In the genomic region with DNA sequence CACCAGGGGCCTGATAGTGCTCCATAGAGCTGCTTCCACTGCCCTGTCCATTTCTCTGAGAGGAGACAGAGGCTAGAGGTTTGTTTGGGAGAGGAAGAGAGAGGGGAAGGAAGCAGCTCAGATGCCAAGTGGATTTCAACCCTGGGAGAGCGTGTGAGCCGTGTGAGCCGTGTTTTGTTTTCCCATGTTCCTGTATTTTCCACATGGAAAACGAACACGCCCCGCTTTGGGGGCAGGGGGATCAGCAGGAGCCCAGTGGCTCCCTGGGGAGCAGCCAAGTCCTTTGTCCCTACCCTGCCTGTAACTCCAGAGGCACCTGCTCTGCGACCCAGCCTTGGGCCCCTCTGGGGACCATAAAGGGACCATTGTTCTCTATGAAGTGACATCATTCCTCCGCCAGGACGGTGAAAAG, we compare ENCODE assay signal across 9 mouse cellular contexts. TPM values are rescaled to one million over a fixed set of nuclear protein-coding genes. Genes with fewer than 3 reads are reported as not detected.
DNase-seq lines count a peak whose midpoint lies in the region; ATAC-seq lines count a peak whose summit lies in the region.
"Had no signal": no experiment of that assay in that cellular context is flagged by ENCODE, and none has a peak within 500 bp of the region (broad histone marks: within the 10 kb centered on the region; RNA-seq: fewer than 3 reads in every experiment).

No protein-coding gene starts in this region.

- 3% methylated on average over 9 of the region's 9 CpGs for WGBS in forebrain, embryonic 11.5 days
- WGBS in hindbrain, embryonic 13.5 days = 9% methylated on average over 9 of the region's 9 CpGs
- 61% methylated on average over 9 of the region's 9 CpGs for WGBS in liver, embryonic 11.5 days

- H3K9ac ChIP-seq in forebrain, embryonic 11.5 days (ENCODE audit: low read length) = peak overlapping the region; percentile 44
- peak overlapping the region; percentile 35; the same call in 1 of the 2 replicates for H3K9ac ChIP-seq in hindbrain, embryonic 13.5 days
- H3K9ac ChIP-seq in liver, embryonic 11.5 days (ENCODE audit: low read depth, low read length) = no peak overlapping the region; the same call in 1 of the 2 replicates

- no peak overlapping the region for H3K4me2 ChIP-seq in forebrain, embryonic 11.5 days (ENCODE audit: low read depth, low read length, severe bottlenecking)
- no peak overlapping the region for H3K4me2 ChIP-seq in hindbrain, embryonic 13.5 days
- H3K4me2 ChIP-seq in liver, embryonic 11.5 days = no peak overlapping the region

- H3K27ac ChIP-seq in forebrain, embryonic 11.5 days (ENCODE audit: low read depth, low read length) = peak overlapping the region; percentile 93
- H3K27ac ChIP-seq in hindbrain, embryonic 13.5 days = peak overlapping the region; percentile 83
- peak overlapping the region; percentile 76 for H3K27ac ChIP-seq in liver, embryonic 11.5 days (ENCODE audit: low read depth, low read length)

- DNase-seq in ZHBTc4 (ENCODE audit: low read depth, low spot score) = peak; percentile 69
- peak; percentile 84 for DNase-seq in forebrain, embryonic 11.5 days (ENCODE audit: low spot score)
- no peak for DNase-seq in liver, embryonic 11.5 days (ENCODE audit: low spot score)
- peak; percentile 43 for DNase-seq in neural tube, embryonic 10.5 days (ENCODE audit: extremely low spot score, low spot score)
- no peak for DNase-seq in urinary bladder, postnatal 36 days (ENCODE audit: low spot score in 2 of 2)
- DNase-seq in thymus, postnatal 25 days = no peak
- DNase-seq in cerebellum, postnatal 25 days = no peak

- peaks cover 22% of the 10 kb centered on the region for H3K4me1 ChIP-seq in forebrain, embryonic 11.5 days (replicated peaks; ENCODE audit: control insufficient read depth, insufficient read depth, low read length)
- peaks cover 28% of the 10 kb centered on the region for H3K4me1 ChIP-seq in hindbrain, embryonic 13.5 days (replicated peaks)
- H3K4me1 ChIP-seq in liver, embryonic 11.5 days (replicated peaks; ENCODE audit: control insufficient read depth, insufficient read depth, low read length) = peaks cover 37% of the 10 kb centered on the region

- peaks cover 8% of the 10 kb centered on the region; the same call in 1 of the 2 replicates for H3K27me3 ChIP-seq in forebrain, embryonic 11.5 days (ENCODE audit: control insufficient read depth, insufficient read depth, low read length)
- H3K27me3 ChIP-seq in hindbrain, embryonic 13.5 days = peaks cover 21% of the 10 kb centered on the region
- H3K27me3 ChIP-seq in liver, embryonic 11.5 days (replicated peaks; ENCODE audit: control insufficient read depth, insufficient read depth, low read length) = peaks cover 11% of the 10 kb centered on the region

- peak; percentile 86 for ATAC-seq in forebrain, embryonic 11.5 days (replicated peaks; ENCODE audit: low FRiP score)
- ATAC-seq in hindbrain, embryonic 13.5 days (ENCODE audit: low FRiP score) = peak; percentile 47
- ATAC-seq in liver, embryonic 11.5 days (replicated peaks; ENCODE audit: low FRiP score) = no peak

- no peaks in the 10 kb centered on the region for H3K36me3 ChIP-seq in forebrain, embryonic 11.5 days (ENCODE audit: control insufficient read depth, insufficient read depth, low read length)
- H3K36me3 ChIP-seq in hindbrain, embryonic 13.5 days = no peaks in the 10 kb centered on the region
- no peaks in the 10 kb centered on the region for H3K36me3 ChIP-seq in liver, embryonic 11.5 days (ENCODE audit: control insufficient read depth, insufficient read depth, low read length)
- H3K36me3 ChIP-seq: G1E had no signal

- H3K4me3 ChIP-seq in forebrain, embryonic 11.5 days (ENCODE audit: low read depth, low read length) = no peak overlapping the region
- H3K4me3 ChIP-seq in hindbrain, embryonic 13.5 days = no peak overlapping the region
- no peak overlapping the region for H3K4me3 ChIP-seq in liver, embryonic 11.5 days (ENCODE audit: low read depth, low read length)

- H3K9me3 ChIP-seq in forebrain, embryonic 11.5 days (ENCODE audit: control insufficient read depth, low read length) = no peaks in the 10 kb centered on the region
- H3K9me3 ChIP-seq in hindbrain, embryonic 13.5 days = no peaks in the 10 kb centered on the region
- no peaks in the 10 kb centered on the region for H3K9me3 ChIP-seq in liver, embryonic 11.5 days (ENCODE audit: control insufficient read depth, low read length)

RNA-seq across cellular contexts. Expression of a gene that starts 51.7 kb away (rescaled TPM):
- polyA plus RNA-seq in forebrain, embryonic 11.5 days (2014; fragmentation: Nextera tagmentation; extraction: Ambion mirVana) = 0.76 TPM in 2 replicates
- polyA plus RNA-seq in hindbrain, embryonic 13.5 days (2015; fragmentation: Nextera tagmentation; extraction: Ambion mirVana) = 0.31 and 0.68 TPM in 2 replicates
- polyA plus RNA-seq in liver, embryonic 11.5 days (2014; fragmentation: Nextera tagmentation; extraction: Ambion mirVana) = 0.27 and 0.49 TPM in 2 replicates
- polyA plus RNA-seq: G1E had no signal

Comparison
In these comparisons a context has a peak if more than half of its experiments do, and no peak if none do; other contexts are left out.
1. DNase-seq: peak in ZHBTc4 (single experiment), forebrain, embryonic 11.5 days (single experiment) and neural tube, embryonic 10.5 days (single experiment); none in liver, embryonic 11.5 days (single experiment), urinary bladder, postnatal 36 days (0 of 2), thymus, postnatal 25 days (single experiment) and cerebellum, postnatal 25 days (0 of 2).
2. Peak in every context shown above with its lines, with median percentiles within 50 percentile points of each other: H3K27ac ChIP-seq.